Mouse (Mus musculus): ENCODE data around the gene Gpr137c.

DNA sequence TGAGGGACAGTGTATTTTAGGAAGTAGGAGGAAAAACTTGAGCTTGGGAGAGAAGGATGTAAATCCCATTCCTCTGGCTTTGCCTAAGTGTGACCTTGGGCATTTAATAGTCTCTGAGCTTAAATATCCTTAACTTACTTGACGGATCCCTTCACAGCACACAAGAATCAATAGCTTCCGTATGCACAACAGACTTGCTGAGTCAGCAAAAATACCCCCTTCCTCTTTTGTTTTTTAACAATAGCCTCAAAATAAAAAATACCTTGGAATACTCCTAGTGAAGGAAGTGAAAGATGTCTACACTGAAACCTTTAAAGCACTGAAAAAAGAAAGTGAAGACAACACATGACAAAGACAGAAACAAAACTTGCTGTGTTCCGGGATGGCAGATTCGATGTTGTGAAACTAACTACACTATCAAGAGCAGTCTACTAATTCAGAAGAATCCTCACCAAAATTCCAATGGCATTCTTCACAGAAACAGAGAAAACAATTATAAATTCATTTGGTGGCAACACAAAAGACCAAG lies 32.1 kb downstream of the Gpr137c start:
- no peak for TF ChIP-seq ELF1 (IDR thresholded peaks at IDR 0.05; ENCODE audit: low read depth, low read length)
- no peak for TF ChIP-seq POLR2AphosphoS2 (IDR thresholded peaks at IDR 0.05; ENCODE audit: low read depth, low read length)
- TF ChIP-seq POLR2A (IDR thresholded peaks at IDR 0.05; ENCODE audit: low read depth, low read length), result no peak
- TF ChIP-seq CTCF (conservative IDR thresholded peaks at IDR 0.05 in 1 of 2, IDR thresholded peaks at IDR 0.05 in 1 of 2; ENCODE audit: low read depth in 2 of 2, low read length in 2 of 2), result no peak
- no peak for TF ChIP-seq RCOR1 (conservative IDR thresholded peaks at IDR 0.05; ENCODE audit: low read depth, low read length)
- TF ChIP-seq TCF12 (IDR thresholded peaks at IDR 0.05; ENCODE audit: low read depth, low read length), result no peak
- TF ChIP-seq ZC3H11A (IDR thresholded peaks at IDR 0.05; ENCODE audit: low read depth, low read length), result no peak
- TF ChIP-seq MEF2A (IDR thresholded peaks at IDR 0.05; ENCODE audit: borderline replicate concordance, low read depth, low read length), result no peak
- no peak for TF ChIP-seq USF1 (IDR thresholded peaks at IDR 0.05; ENCODE audit: low read depth, low read length)
